Mouse (Mus musculus) embryonic facial prominence, embryonic 12.5 days (tissue): ENCODE measurements around the gene Tmed2. TPM values are rescaled to one million over a fixed set of nuclear protein-coding genes. Genes with fewer than 3 reads are reported as not detected.
"Not testable (repeated sequence)": the region's sequence is repeated elsewhere in the genome, so short reads cannot be mapped to it uniquely, and the experiment has no call there.

Experiments
- ATAC-seq: fragments of 200-750 bp; cut with Nextera tagmentation; 2 replicates; pipeline ENCODE4 v1.8.0; 2017; ENCODE audit not compliant: insufficient number of reproducible peaks, insufficient read depth, low FRiP score, low TSS enrichment
- H3K27ac ChIP-seq: fragments of 300-500 bp; sonication (generic); 2 replicates; pipeline ENCODE4 v1.5.1; 2016; ENCODE audit warnings: mild to moderate bottlenecking
- H3K27me3 ChIP-seq: fragments of 300-500 bp; sonication (generic); 2 replicates; pipeline ENCODE4 v1.6.1; 2016; ENCODE audit warnings: mild to moderate bottlenecking, moderate library complexity
- H3K36me3 ChIP-seq: fragments of 300-500 bp; sonication (generic); 2 replicates; pipeline ENCODE4 v1.6.1; 2016; ENCODE audit warnings: mild to moderate bottlenecking
- H3K4me1 ChIP-seq: fragments of 300-500 bp; sonication (generic); 2 replicates; pipeline ENCODE4 v1.6.1; 2016
- H3K4me2 ChIP-seq: fragments of 300-500 bp; sonication (generic); replicated peaks from 2 replicates; pipeline ENCODE4 v1.6.1; 2016; ENCODE audit warnings: mild to moderate bottlenecking, moderate library complexity
- H3K4me3 ChIP-seq: fragments of 300-500 bp; sonication (generic); 2 replicates; pipeline ENCODE4 v1.5.1; 2016; ENCODE audit warnings: mild to moderate bottlenecking
- H3K9ac ChIP-seq: fragments of 300-500 bp; sonication (generic); 2 replicates; pipeline ENCODE4 v1.6.1; 2016; ENCODE audit warnings: mild to moderate bottlenecking, moderate library complexity
- H3K9me3 ChIP-seq: fragments of 300-500 bp; sonication (generic); 2 replicates; pipeline ENCODE4 v1.6.1; 2016; ENCODE audit warnings: mild to moderate bottlenecking, moderate library complexity
- WGBS: fragments of 180-500 bp; shearing (Covaris S2); methylation state at CpG from one replicate; pipeline ENCODE4 v1.1.7; 2016; 5-methylcytosine and 5-hydroxymethylcytosine counted together
- polyA plus RNA-seq: library from polyadenylated mRNA; unstranded; fragments of >200 nt; fragmentation: Nextera tagmentation; extraction: Ambion mirVana; gene quantifications from 2 replicates; pipeline ENCODE4 v1.2.1, GENCODE M21; 2016

Gene Tmed2
- polyA plus RNA-seq, 1 experiment from 2014 or later: 479 TPM

DNA sequence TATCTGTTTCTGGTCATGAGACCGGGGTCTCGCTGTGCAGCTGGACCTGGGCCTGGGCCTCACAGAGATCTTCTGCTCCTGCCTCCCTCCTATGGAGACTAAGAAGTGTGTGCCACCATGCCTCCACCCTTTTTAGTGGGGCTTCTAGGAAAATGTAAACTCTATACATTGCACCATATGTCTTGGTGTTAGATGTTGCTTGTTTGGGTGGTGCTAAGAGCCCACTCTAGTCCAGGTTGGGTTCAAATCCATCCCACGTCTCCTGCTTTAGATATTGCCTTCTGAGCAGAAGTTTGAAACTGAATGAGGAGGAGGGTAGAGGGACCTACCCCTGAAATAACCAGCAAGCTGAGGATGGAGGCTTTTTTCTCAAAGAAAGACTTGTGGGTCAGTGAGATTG, 52.3 kb downstream of the Tmed2 start:
- no peak for ATAC-seq
- peaks cover 80% of the 10 kb centered on the region for H3K36me3 ChIP-seq
- 94% methylated on average over 3 of the region's 3 CpGs for WGBS
- no peak overlapping the region for H3K4me3 ChIP-seq
- H3K27me3 ChIP-seq: no peaks in the 10 kb centered on the region
- H3K9ac ChIP-seq: no peak overlapping the region
- no peak overlapping the region for H3K4me2 ChIP-seq
- H3K4me1 ChIP-seq: no peaks in the 10 kb centered on the region
- H3K9me3 ChIP-seq: no peaks in the 10 kb centered on the region
- no peak overlapping the region for H3K27ac ChIP-seq

DNA sequence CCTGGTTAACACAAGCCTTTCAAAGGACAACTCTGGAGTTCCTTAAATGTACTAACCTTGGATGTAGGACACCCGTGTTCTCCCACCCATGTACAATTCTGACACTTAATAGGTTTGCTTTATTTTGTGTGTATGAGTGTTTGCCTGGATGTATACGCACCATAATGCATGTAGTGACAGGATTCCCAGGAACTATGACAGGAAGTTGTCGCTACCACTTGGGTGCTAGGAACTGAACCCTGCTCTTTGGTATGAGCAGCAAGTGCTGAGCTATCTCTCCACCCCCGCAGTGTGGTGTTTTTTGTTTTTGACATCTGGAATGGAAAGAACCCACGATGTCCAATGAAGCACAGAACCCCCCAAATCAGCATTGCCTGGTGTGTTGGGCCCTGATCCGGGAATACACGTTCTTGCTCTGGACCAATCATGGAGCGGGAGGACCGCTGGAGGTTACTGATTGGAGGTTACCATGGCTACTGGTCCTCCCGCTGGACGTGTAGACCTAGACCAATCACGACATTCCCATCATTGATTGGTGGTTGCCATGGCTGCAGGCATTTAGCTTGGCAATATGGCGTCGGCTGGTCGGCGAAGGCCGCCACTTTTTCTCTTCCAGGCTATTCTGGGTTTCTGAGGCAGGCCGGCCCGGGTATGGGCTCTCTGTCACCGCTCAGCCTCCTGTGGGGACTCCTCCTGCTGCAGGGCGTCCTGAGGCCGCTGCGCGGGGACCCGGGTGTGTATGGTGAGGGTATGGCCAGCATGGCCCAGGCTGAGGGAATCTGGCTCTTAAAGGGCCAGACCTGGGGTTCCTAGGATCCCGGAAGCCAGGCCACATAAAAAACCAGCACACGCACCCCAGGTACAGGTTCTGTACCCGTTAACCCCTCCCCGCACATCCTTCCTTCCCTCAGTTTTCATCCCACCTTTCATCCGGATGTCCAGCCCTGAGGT, 58.0 kb downstream of the Tmed2 start:
- Histone ChIP-seq H3K4me2 (peak overlapping the region; percentile 93), H3K9me3 (no peaks in the 10 kb centered on the region), H3K27me3 (no peaks in the 10 kb centered on the region), H3K4me3 (peak overlapping the region; percentile 92), H3K27ac (0 out of 2 replicates have a peak overlapping the region, but pooled peaks have one; percentile 5), H3K36me3 (peaks cover 36% of the 10 kb centered on the region), H3K4me1 (peaks cover 9% of the 10 kb centered on the region), H3K9ac (peak overlapping the region; percentile 85)
- 6% methylated on average over 30 of the region's 30 CpGs for WGBS
- peak; percentile 97 for ATAC-seq

DNA sequence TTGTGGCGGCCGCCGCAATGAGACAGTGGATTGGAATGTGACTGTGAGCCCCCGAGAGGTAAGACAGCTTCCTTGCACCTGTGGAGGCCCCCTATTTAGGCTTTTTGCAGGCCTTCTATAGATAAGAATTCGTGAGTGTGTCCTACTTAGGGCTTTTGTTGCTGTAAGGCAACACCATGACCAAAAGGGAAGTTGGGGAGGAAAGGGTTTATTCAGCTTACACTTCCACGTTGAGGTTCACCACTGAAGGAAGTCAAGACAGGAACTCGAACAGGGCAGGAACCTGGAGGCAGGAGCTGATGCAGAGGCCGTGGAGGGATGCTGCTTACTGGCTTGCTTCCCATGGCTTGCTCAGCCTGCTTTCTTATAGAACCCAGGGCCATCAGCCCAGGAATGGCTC, 59.2 kb downstream of the Tmed2 start:
- WGBS: 62% methylated on average over 8 of the region's 8 CpGs
- Histone ChIP-seq H3K4me3 (peak overlapping the region; percentile 92; the same call in 1 of the 2 replicates), H3K36me3 (peaks cover 23% of the 10 kb centered on the region), H3K4me2 (peak overlapping the region; percentile 93; the same call in 1 of the 2 replicates)
- not testable (repeated sequence) for H3K9me3 ChIP-seq, H3K27ac ChIP-seq, H3K27me3 ChIP-seq, ATAC-seq, H3K4me1 ChIP-seq, H3K9ac ChIP-seq

Other genes with a start within 250 kb of the Tmed2 start
- 15.3 and 17.0 TPM in 2 replicates for gene Mphosph9, start 212.7 kb upstream of the Tmed2 start, polyA plus RNA-seq
- gene 2810006K23Rik, start 212.6 kb upstream of the Tmed2 start, polyA plus RNA-seq: 17.2 and 18.1 TPM in 2 replicates
- gene Cdk2ap1, start 177.6 kb upstream of the Tmed2 start, polyA plus RNA-seq: 82.6 and 143 TPM in 2 replicates
- gene Sbno1, start 114.7 kb upstream of the Tmed2 start, polyA plus RNA-seq: 94.4 and 94.7 TPM in 2 replicates
- gene Kmt5a, start 100.8 kb upstream of the Tmed2 start, polyA plus RNA-seq: 60.9 and 71.3 TPM in 2 replicates
- gene Rilpl2, start 62.3 kb upstream of the Tmed2 start, polyA plus RNA-seq: 29.5 and 30.7 TPM in 2 replicates
- gene Snrnp35, start 57.6 kb upstream of the Tmed2 start, polyA plus RNA-seq: 26.5 and 27.2 TPM in 2 replicates
- 29.2 and 29.6 TPM in 2 replicates for gene Rilpl1, start 9.3 kb upstream of the Tmed2 start, polyA plus RNA-seq
- gene Ddx55, start 12.2 kb downstream of the Tmed2 start, polyA plus RNA-seq: 17.4 and 18.3 TPM in 2 replicates
- gene Eif2b1, start 38.4 kb downstream of the Tmed2 start, polyA plus RNA-seq: 71.6 and 72.6 TPM in 2 replicates
- 75.8 and 76.3 TPM in 2 replicates for gene Gtf2h3, start 38.4 kb downstream of the Tmed2 start, polyA plus RNA-seq
- 49.3 and 53.0 TPM in 2 replicates for gene Atp6v0a2, start 87.9 kb downstream of the Tmed2 start, polyA plus RNA-seq
- 0.08 and 0.11 TPM in 2 replicates for gene Dnah10, start 184.4 kb downstream of the Tmed2 start, polyA plus RNA-seq